8 mouse cellular contexts compared by ENCODE assay signal in genomic region chr4:62761672-62762071, GRCm38 (mm10).
DNase-seq lines count a peak whose midpoint lies in the region; ATAC-seq and TF ChIP-seq lines count a peak whose summit lies in the region.

No protein-coding gene starts in this region.

- no peak overlapping the region for H3K27ac ChIP-seq in forebrain, postnatal 0 days (ENCODE audit: low read depth, low read length)
- H3K27ac ChIP-seq in hindbrain, embryonic 11.5 days (ENCODE audit: low read depth, low read length) = no peak overlapping the region

- H3K4me3 ChIP-seq in forebrain, postnatal 0 days (ENCODE audit: low read depth, low read length) = no peak overlapping the region
- no peak overlapping the region for H3K4me3 ChIP-seq in hindbrain, embryonic 11.5 days (ENCODE audit: low read depth, low read length)

- peaks cover 7% of the 10 kb centered on the region; the same call in 1 of the 2 replicates for H3K4me1 ChIP-seq in forebrain, postnatal 0 days (ENCODE audit: insufficient read depth)
- H3K4me1 ChIP-seq in hindbrain, embryonic 11.5 days (replicated peaks; ENCODE audit: control insufficient read depth, insufficient read depth, low read length) = no peaks in the 10 kb centered on the region

- H3K4me2 ChIP-seq in forebrain, postnatal 0 days (ENCODE audit: low read depth) = no peak overlapping the region
- no peak overlapping the region for H3K4me2 ChIP-seq in hindbrain, embryonic 11.5 days (replicated peaks; ENCODE audit: low read depth, low read length)

- WGBS in forebrain, postnatal 0 days = 0% methylated on average over 1 of the region's 1 CpGs
- WGBS in hindbrain, embryonic 11.5 days = 0% methylated on average over 1 of the region's 1 CpGs

- no peaks in the 10 kb centered on the region for H3K36me3 ChIP-seq in forebrain, postnatal 0 days (ENCODE audit: insufficient read depth)
- H3K36me3 ChIP-seq in hindbrain, embryonic 11.5 days (ENCODE audit: control insufficient read depth, insufficient read depth, low read length) = no peaks in the 10 kb centered on the region

- peak; percentile 94 for TF ChIP-seq CTCF in forebrain, postnatal 0 days (IDR thresholded peaks at IDR 0.05; ENCODE audit: low read depth)

- ATAC-seq in forebrain, postnatal 0 days = peak; percentile 61
- ATAC-seq in hindbrain, embryonic 11.5 days (ENCODE audit: low FRiP score) = no peak; the same call in 1 of the 2 replicates

- no peak overlapping the region for H3K9ac ChIP-seq in forebrain, postnatal 0 days
- no peak overlapping the region for H3K9ac ChIP-seq in hindbrain, embryonic 11.5 days (ENCODE audit: low read depth, low read length)

- peak; percentile 0 for DNase-seq in MEL-GATA-1-ER (ENCODE audit: extremely low read depth, low read depth)
- DNase-seq in cerebellum, adult 11-12 months = peak; percentile 62
- DNase-seq in forebrain, postnatal 0 days = peak; percentile 88
- peak; percentile 85 for DNase-seq in hindbrain, embryonic 11.5 days (ENCODE audit: low spot score)
- peak; percentile 86 for DNase-seq in layer of hippocampus, adult 9-10 months (ENCODE audit: low spot score)
- peak; percentile 64 to 86 for DNase-seq in lung, postnatal 4 days
- peak; percentile 91 to 93 for DNase-seq in right cerebral cortex, adult 2 months (ENCODE audit: low spot score in 2 of 2)
- DNase-seq in urinary bladder, postnatal 25 days (ENCODE audit: low spot score) = peak; percentile 82

- H3K27me3 ChIP-seq in forebrain, postnatal 0 days (ENCODE audit: insufficient read depth, low read length) = no peaks in the 10 kb centered on the region
- H3K27me3 ChIP-seq in hindbrain, embryonic 11.5 days (ENCODE audit: control insufficient read depth, insufficient read depth, low read length) = no peaks in the 10 kb centered on the region

- no peaks in the 10 kb centered on the region for H3K9me3 ChIP-seq in forebrain, postnatal 0 days (ENCODE audit: low read length)
- H3K9me3 ChIP-seq in hindbrain, embryonic 11.5 days (ENCODE audit: control insufficient read depth, low read length) = no peaks in the 10 kb centered on the region

Comparison
In these comparisons a context has a peak if more than half of its experiments do, and no peak if none do; other contexts are left out.
1. DNase-seq: peak in every context shown above with its lines; median percentile 92 in right cerebral cortex, adult 2 months; 88 in forebrain, postnatal 0 days; 86 in layer of hippocampus, adult 9-10 months; 85 in hindbrain, embryonic 11.5 days; 82 in urinary bladder, postnatal 25 days; 75 in lung, postnatal 4 days; 62 in cerebellum, adult 11-12 months; 0 in MEL-GATA-1-ER.